Mouse (Mus musculus) induced T-regulatory cell, adult 2 months (primary cell): ENCODE data around the gene Tpk1.

Experiments used
- DNase-seq: peaks from one replicate; pipeline ENCODE4 v3.0.0-alpha.2; 2012; ENCODE audit warnings: low read depth

The Tpk1 gene

GRCm38 (mm10) chr6:43665677-43666546 is at the start of gene Tpk1:
TSS of gene Tpk1 (minus strand) at chr6:43666278.
- peak; percentile 94 for DNase-seq

DNA sequence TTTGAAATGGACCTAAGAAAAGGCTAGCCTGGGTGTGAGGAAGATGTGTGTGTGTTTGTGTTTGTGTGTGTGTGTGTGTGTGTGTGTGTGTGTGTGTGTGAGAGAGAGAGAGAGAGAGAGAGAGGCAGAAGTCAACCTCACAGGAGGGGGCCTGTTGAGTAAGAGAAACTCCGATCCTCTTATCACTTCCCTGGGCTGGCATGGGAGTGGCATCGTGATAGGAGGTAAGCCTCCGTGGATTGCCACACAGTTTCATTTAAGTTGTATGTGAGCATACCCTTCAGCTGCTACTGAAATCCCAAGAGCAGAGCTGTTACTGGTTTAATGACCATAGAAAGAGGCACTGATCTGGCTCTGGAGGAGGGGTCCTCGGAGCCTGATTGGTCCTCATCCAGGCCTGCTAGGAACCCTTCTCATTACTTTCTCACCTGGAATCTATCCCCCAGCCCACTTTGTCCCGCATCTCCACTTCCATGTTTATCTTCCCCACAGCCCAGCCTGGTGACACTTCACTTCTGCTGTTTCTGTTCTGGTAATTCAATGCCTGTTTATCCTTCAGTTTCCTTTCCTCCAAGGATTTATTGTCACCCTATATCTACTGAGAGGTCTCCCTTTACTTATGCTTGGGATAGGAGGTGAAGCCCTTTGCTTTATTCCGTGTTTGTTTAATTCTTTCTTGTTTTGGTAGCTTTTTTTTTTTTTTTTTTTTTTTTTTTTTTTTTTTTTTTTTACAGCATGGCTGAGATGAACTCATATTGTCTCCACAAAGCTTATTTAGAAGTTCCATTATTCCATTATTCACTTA is 36.9 kb upstream of the Tpk1 start:
- DNase-seq: no peak

DNA sequence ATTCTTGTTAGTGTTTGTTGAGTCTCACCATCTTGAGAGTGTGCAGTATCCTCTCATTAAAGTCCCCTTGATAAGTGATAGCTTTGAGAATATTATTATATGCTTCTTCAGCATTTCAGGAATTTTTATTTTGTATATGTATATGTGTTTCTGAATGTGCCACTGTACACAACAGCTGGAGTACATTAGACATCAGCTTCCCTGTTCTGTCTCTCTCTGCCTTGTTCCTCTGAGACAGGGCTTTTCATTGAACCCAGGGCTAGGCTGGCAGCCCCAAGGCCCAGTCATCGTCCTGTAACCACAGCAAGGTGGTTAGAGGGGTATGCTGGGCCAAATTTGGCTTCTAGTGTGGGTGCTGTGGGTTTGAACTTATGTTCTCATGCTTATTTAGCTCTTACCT is 25.8 kb upstream of the Tpk1 start:
- no peak for DNase-seq

DNA sequence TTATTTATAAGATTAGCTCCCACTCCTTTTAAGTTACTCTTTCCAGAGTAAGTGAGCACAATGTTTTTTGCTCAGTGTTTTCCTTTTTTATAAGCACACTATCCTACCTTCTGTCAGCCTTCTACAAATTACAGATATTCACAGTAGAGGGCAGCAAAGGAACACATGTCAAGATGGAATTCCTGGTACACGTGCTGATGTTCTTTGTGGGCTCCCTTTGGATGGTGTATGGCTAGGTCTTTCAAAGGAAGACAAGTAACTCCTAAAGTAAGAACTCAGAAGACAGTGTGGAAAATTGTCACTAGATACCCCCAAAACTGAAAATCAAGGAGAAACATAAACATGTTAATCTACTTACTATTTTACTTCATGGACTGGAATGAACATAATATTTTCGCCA is 19.9 kb upstream of the Tpk1 start:
- no peak for DNase-seq

DNA sequence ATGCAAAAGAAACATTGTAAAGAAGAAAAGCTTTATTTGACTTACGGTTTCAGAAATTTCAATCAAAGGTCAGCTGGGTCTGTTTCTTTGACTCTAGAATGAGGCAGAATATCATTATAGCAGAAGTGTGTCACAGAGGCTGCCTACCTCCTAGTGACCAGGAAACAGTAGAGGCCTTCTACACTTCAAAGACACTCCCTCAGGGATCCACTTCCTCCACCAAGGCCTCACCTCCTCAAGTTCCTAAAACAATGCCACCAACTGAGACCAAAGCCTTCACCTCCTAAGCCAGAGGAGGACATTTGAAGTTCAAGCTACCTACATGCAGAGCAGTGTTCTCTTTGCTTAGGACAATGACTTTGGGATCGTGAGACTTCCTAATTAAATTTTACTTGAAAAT is 16.5 kb upstream of the Tpk1 start:
- DNase-seq: no peak

DNA sequence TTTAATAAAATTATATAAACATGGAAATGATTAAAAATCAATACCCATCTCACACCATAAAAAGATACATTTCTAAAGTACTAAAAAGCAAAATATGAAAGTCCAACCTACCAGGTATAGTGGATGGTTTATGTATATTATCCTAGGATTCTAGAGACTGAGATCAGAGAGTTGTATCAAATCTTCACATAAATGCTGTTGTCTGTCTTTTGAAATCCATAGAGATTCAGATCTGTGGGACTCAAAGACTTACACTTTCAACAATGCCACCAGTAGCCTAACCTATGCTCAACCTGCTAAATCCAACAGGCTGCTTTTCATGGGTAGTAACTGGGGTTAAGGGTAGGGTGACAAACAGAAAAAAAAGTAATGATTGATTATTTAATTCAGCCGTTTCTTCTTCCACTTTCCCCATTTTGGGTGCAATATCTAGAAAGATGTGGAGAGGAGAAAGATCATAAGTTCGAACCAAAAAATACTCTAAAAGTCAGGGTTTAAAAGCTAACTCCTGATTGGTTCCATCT is 12.7 kb upstream of the Tpk1 start:
- DNase-seq: no peak

- no peak for DNase-seq
These were observed 11.5 kb upstream of the Tpk1 start for GRCm38 (mm10) chr6:43677566-43677965.

DNA sequence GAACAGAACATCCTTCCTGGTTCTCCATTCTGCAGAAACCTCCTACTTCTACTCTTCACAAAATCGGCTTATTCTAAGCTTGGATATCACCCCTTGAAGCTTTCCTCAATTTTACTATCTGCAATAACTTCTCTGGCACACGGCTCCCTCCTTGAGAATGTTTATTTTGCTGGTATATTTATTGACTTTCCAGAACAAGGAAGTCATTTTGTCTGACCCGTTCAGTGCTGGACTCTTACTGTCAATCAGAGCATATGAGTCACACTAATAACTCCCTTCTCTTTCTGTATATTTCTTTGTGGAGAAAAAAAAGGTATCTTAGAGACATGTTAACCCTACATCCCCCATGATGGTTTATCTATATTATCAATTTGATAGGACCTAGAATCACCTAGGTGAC is 10.1 kb upstream of the Tpk1 start:
- no peak for DNase-seq

- DNase-seq: no peak
These were observed 9.1 kb upstream of the Tpk1 start for GRCm38 (mm10) chr6:43674986-43675760.

GRCm38 (mm10) chr6:43670939-43671338 is 4.9 kb upstream of the Tpk1 start:
- DNase-seq: no peak

DNA sequence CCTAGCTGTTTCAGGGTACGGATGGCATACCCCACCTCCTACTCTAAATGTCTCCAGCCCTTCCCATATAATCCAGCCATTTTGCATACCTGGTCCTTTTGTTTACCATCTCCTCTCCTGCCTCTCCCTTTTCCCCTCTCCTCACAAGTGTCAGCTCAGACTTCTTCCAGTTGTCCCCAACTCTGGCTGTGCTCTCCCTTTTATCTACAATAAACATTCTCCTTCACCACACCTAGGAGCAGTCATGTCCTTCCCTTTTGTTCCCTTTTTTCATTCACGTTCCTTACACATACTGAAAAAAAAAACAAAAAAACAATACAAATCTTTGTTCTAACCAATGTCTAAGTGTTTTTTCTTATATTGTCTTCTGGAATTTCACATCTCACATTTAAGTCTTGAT is 1.6 kb upstream of the Tpk1 start:
- no peak for DNase-seq

DNA sequence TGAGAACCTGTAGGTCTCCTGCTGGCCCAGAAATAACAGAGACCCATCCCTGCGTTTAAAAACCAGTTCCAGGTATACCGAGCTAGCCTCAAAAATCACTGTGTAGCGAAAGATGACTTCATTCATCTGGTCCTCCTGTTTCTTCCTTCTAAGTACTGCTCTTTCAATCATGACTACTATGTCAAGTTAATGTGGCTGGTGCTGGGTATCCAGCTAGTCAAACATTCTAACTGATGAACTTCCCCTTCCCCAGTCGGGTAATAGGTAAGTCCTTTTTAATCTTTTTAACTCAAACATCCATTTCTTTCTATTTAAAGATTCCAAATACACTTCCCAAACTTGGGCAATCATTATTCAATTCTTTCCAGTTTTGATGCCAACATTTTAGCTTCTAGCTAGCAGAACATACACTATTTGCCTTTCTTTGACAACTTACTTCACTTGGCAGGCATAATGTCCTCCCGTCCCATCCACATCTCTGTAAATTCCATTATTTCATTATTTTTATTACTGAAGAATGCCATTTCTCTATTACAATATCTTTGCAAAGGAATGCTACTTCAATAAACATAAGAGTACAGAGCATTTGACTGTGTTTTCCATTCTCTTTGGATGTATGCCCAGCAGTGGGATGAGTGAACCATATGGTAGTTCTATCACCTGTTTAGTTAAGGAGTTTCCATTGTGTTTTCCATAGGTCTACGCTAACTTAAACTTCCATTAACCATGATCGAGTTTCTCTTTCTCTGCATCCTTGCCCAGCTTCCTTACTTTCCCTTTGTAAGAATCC is 728 bp upstream of the Tpk1 start:
- DNase-seq: no peak

- DNase-seq: no peak
These were observed 4.3 kb downstream of the Tpk1 start for GRCm38 (mm10) chr6:43661822-43662221.

DNA sequence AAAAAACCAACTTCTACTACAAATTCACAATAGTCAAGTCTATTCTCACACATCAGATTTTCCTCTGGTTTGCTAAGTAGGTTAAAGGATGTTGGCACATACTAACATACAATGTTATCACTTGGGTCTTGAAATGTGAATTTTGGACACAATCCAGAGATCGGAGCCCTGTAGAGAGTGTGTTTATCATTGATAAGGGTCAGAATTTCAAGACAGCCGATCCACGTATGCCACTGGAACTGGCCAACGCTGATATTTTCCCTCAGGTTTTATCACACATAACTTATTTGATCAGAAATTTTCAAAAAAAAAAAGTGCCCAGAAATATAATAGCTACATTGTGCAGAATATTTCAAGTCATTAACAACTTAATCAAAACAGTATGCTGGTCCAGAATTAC is 7.8 kb downstream of the Tpk1 start:
- DNase-seq: no peak

- no peak for DNase-seq
These were observed 8.2 kb downstream of the Tpk1 start for GRCm38 (mm10) chr6:43657845-43658244.

GRCm38 (mm10) chr6:43654876-43655456 is 11.1 kb downstream of the Tpk1 start:
- DNase-seq: no peak

- DNase-seq: no peak
These were observed 16.6 kb downstream of the Tpk1 start for GRCm38 (mm10) chr6:43649516-43649915.

DNA sequence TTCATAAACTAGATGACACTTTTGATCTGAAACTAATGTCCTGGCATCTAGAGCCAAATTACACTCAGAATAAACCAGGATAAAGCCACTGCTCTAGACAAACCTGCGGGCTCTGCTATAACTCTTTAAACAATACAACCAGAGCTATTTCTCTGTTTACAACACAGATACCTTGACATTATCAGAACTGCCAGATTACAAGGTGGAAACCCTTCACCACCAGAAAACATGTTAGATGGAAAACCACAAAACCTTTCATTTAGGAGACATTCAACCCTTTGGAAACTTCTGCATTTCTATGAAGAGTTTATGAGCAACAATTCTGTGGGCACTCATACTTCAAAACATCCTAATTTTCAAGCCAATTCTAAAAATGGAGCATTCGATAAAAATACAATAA is 20.4 kb downstream of the Tpk1 start:
- no peak for DNase-seq

- no peak for DNase-seq
These were observed 21.0 kb downstream of the Tpk1 start for GRCm38 (mm10) chr6:43645105-43645504.

DNA sequence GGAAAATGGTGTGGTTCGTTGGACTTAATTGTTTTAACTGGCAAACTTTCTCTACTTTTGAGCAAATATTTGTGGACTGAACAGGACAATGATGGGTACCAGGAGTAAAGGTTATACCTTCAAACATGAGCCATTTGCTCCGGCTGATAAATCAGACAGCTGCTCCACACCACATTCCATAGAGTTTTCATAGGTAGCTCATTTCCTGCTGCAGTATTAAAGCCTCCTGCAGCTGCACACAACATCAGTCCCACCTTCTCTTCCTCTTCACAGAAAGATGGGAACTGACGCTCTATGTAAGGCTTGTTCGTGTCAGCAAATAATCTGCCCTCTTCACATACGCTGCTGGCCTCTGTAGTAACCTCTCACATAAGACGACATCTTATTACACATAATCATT is 22.4 kb downstream of the Tpk1 start:
- DNase-seq: no peak

- no peak for DNase-seq
These were observed 23.7 kb downstream of the Tpk1 start for GRCm38 (mm10) chr6:43642375-43642774.
